ENCODE assay signal across 23 mouse cellular contexts in the genomic region with DNA sequence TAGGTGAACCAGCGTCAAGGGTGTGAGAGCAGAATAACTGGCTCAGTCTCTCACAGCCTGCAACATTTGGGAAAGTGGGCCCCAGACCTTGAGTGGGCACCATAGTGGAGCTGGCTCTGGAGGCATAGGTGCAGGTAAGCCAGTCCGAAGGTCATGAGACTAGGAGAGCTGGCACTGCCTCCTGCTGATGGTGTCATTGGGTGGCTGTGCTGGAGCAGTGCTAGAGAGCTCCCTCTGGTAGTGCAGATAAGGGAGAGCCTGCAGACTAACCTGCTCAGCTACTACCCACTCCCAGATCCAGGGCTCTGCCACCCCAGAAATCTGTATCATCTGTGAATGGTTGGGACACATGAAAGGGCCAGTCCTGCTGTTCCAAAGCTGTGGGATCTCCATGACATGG. TPM values are rescaled to one million over a fixed set of nuclear protein-coding genes. Genes with fewer than 3 reads are reported as not detected.
A peak's percentile ranks its signal among the peaks of the same experiment; 100 is the strongest.
DNase-seq lines count a peak whose midpoint lies in the region; ATAC-seq and TF ChIP-seq lines count a peak whose summit lies in the region.
"Had no signal": no experiment of that assay in that cellular context is flagged by ENCODE, and none has a peak within 500 bp of the region (broad histone marks: within the 10 kb centered on the region; RNA-seq: fewer than 3 reads in every experiment).

No protein-coding gene starts in this region.

- no peak overlapping the region for H3K4me2 ChIP-seq in kidney, embryonic 16.5 days (replicated peaks; ENCODE audit: low read depth, low read length)
- no peak overlapping the region for H3K4me2 ChIP-seq in midbrain, embryonic 12.5 days (replicated peaks)
- H3K4me2 ChIP-seq in midbrain, embryonic 16.5 days (ENCODE audit: low read length), result no peak overlapping the region
- no peak overlapping the region for H3K4me2 ChIP-seq in liver, embryonic 13.5 days
- no peak overlapping the region for H3K4me2 ChIP-seq in stomach, postnatal 0 days (replicated peaks; ENCODE audit: low read depth)
- H3K4me2 ChIP-seq: embryonic facial prominence, embryonic 15.5 days; heart, embryonic 11.5 days; midbrain, embryonic 15.5 days had no signal

- H3K4me1 ChIP-seq in kidney, embryonic 16.5 days (ENCODE audit: insufficient read depth, low read length), result no peaks in the 10 kb centered on the region
- H3K4me1 ChIP-seq in midbrain, embryonic 12.5 days, result no peaks in the 10 kb centered on the region
- H3K4me1 ChIP-seq in midbrain, embryonic 16.5 days (ENCODE audit: control insufficient read depth, insufficient read depth, low read length), result no peaks in the 10 kb centered on the region
- no peaks in the 10 kb centered on the region for H3K4me1 ChIP-seq in liver, embryonic 13.5 days (replicated peaks)
- no peaks in the 10 kb centered on the region for H3K4me1 ChIP-seq in stomach, postnatal 0 days (replicated peaks; ENCODE audit: control insufficient read depth, insufficient read depth)
- H3K4me1 ChIP-seq: embryonic facial prominence, embryonic 15.5 days; hindbrain, embryonic 10.5 days; midbrain, embryonic 15.5 days had no signal

- H3K36me3 ChIP-seq in kidney, embryonic 16.5 days (ENCODE audit: insufficient read depth, low read length), result no peaks in the 10 kb centered on the region
- no peaks in the 10 kb centered on the region for H3K36me3 ChIP-seq in midbrain, embryonic 12.5 days
- H3K36me3 ChIP-seq in midbrain, embryonic 16.5 days (ENCODE audit: control insufficient read depth, insufficient read depth, low read length), result no peaks in the 10 kb centered on the region
- no peaks in the 10 kb centered on the region for H3K36me3 ChIP-seq in liver, embryonic 13.5 days
- H3K36me3 ChIP-seq in stomach, postnatal 0 days (ENCODE audit: control insufficient read depth, insufficient read depth, low read length), result no peaks in the 10 kb centered on the region
- H3K36me3 ChIP-seq: embryonic facial prominence, embryonic 15.5 days; hindbrain, embryonic 10.5 days; midbrain, embryonic 15.5 days had no signal

- no peaks in the 10 kb centered on the region for H3K9me3 ChIP-seq in kidney, embryonic 16.5 days (ENCODE audit: low read length)
- H3K9me3 ChIP-seq in midbrain, embryonic 12.5 days, result no peaks in the 10 kb centered on the region
- no peaks in the 10 kb centered on the region for H3K9me3 ChIP-seq in midbrain, embryonic 16.5 days (replicated peaks; ENCODE audit: control insufficient read depth, low read length, poor library complexity, severe bottlenecking)
- H3K9me3 ChIP-seq in liver, embryonic 13.5 days (replicated peaks), result no peaks in the 10 kb centered on the region
- H3K9me3 ChIP-seq in stomach, postnatal 0 days (ENCODE audit: control insufficient read depth, low read length), result no peaks in the 10 kb centered on the region
- H3K9me3 ChIP-seq: embryonic facial prominence, embryonic 15.5 days; hindbrain, embryonic 10.5 days; midbrain, embryonic 15.5 days had no signal

- no peak for DNase-seq in kidney, adult 8-10 months
- DNase-seq in liver, embryonic 13.5 days, result no peak
- DNase-seq in stomach, postnatal 0 days (ENCODE audit: low spot score), result no peak
- no peak for DNase-seq in cerebellum, postnatal 25 days
- DNase-seq in cerebellum, postnatal 4 days (ENCODE audit: low spot score in 2 of 2), result no peak
- DNase-seq: cerebellum, adult 11-12 months; cerebellum, postnatal 10 days; embryo, embryonic 11 days; gastrocnemius, postnatal 10 days; kidney, adult 2 months; kidney, postnatal 14 days; lung, adult 18-20 months; lung, postnatal 14 days; thymus, adult 18-20 months; thymus, postnatal 4 days had no signal

- peak; percentile 23; the same call in 1 of the 2 replicates for ATAC-seq in kidney, embryonic 16.5 days (ENCODE audit: low FRiP score, low TSS enrichment)
- ATAC-seq in midbrain, embryonic 12.5 days (ENCODE audit: low FRiP score, low read depth), result 0 out of 2 replicates have a peak, but pooled peaks have one; percentile 16
- no peak for ATAC-seq in midbrain, embryonic 16.5 days
- 0 out of 2 replicates have a peak, but pooled peaks have one; percentile 27 for ATAC-seq in liver, embryonic 13.5 days (ENCODE audit: low read depth)
- ATAC-seq in stomach, postnatal 0 days (ENCODE audit: low FRiP score, low TSS enrichment), result peak; percentile 71; the same call in 1 of the 2 replicates
- ATAC-seq: forebrain, embryonic 14.5 days; midbrain, embryonic 15.5 days had no signal

- H3K9ac ChIP-seq in kidney, embryonic 16.5 days (replicated peaks; ENCODE audit: low read length), result no peak overlapping the region
- H3K9ac ChIP-seq in midbrain, embryonic 12.5 days (replicated peaks), result no peak overlapping the region
- H3K9ac ChIP-seq in midbrain, embryonic 16.5 days (ENCODE audit: low read depth, low read length), result no peak overlapping the region
- no peak overlapping the region for H3K9ac ChIP-seq in liver, embryonic 13.5 days
- H3K9ac ChIP-seq in stomach, postnatal 0 days (ENCODE audit: low read length), result no peak overlapping the region
- H3K9ac ChIP-seq: embryonic facial prominence, embryonic 15.5 days; midbrain, embryonic 15.5 days had no signal

- no peak for TF ChIP-seq EP300 in stomach, postnatal 0 days (optimal IDR thresholded peaks at IDR 0.05)

- no peaks in the 10 kb centered on the region for H3K27me3 ChIP-seq in kidney, embryonic 16.5 days (ENCODE audit: insufficient read depth, low read length)
- H3K27me3 ChIP-seq in midbrain, embryonic 12.5 days, result 0 out of 2 replicates have a peak, but pooled peaks cover 8% of the 10 kb centered on the region
- H3K27me3 ChIP-seq in midbrain, embryonic 16.5 days (ENCODE audit: control insufficient read depth, insufficient read depth, low read depth, low read length), result no peaks in the 10 kb centered on the region
- peaks cover 8% of the 10 kb centered on the region; the same call in 1 of the 2 replicates for H3K27me3 ChIP-seq in liver, embryonic 13.5 days
- H3K27me3 ChIP-seq in stomach, postnatal 0 days (ENCODE audit: control insufficient read depth, insufficient read depth, low read length), result no peaks in the 10 kb centered on the region
- H3K27me3 ChIP-seq: embryonic facial prominence, embryonic 15.5 days; midbrain, embryonic 15.5 days had no signal

- TF ChIP-seq CTCF in stomach, postnatal 0 days (IDR thresholded peaks at IDR 0.05; ENCODE audit: low read depth), result no peak

- no peak overlapping the region for H3K4me3 ChIP-seq in kidney, embryonic 16.5 days (ENCODE audit: low read length)
- no peak overlapping the region for H3K4me3 ChIP-seq in midbrain, embryonic 12.5 days
- no peak overlapping the region for H3K4me3 ChIP-seq in midbrain, embryonic 16.5 days (ENCODE audit: low read depth, low read length)
- no peak overlapping the region for H3K4me3 ChIP-seq in liver, embryonic 13.5 days (replicated peaks)
- no peak overlapping the region for H3K4me3 ChIP-seq in stomach, postnatal 0 days (ENCODE audit: low read depth, low read length)
- H3K4me3 ChIP-seq: embryonic facial prominence, embryonic 15.5 days; hindbrain, embryonic 10.5 days; midbrain, embryonic 15.5 days had no signal

- WGBS in kidney, embryonic 16.5 days, result 92% methylated on average over 2 of the region's 2 CpGs
- WGBS in midbrain, embryonic 12.5 days, result 89% methylated on average over 2 of the region's 2 CpGs
- 91% methylated on average over 2 of the region's 2 CpGs for WGBS in midbrain, embryonic 16.5 days
- WGBS in liver, embryonic 13.5 days (ENCODE audit: insufficient replicate concordance), result 69% methylated on average over 2 of the region's 2 CpGs
- 94% methylated on average over 2 of the region's 2 CpGs for WGBS in stomach, postnatal 0 days

- H3K27ac ChIP-seq in kidney, embryonic 16.5 days (ENCODE audit: low read length), result no peak overlapping the region
- H3K27ac ChIP-seq in midbrain, embryonic 12.5 days (replicated peaks), result no peak overlapping the region
- H3K27ac ChIP-seq in midbrain, embryonic 16.5 days (ENCODE audit: low read length), result no peak overlapping the region
- H3K27ac ChIP-seq in liver, embryonic 13.5 days, result no peak overlapping the region
- no peak overlapping the region for H3K27ac ChIP-seq in stomach, postnatal 0 days (replicated peaks)
- H3K27ac ChIP-seq: embryonic facial prominence, embryonic 15.5 days; hindbrain, embryonic 10.5 days; midbrain, embryonic 15.5 days had no signal

RNA-seq across cellular contexts. Expression of a gene that starts 10.1 kb away (rescaled TPM):
- polyA plus RNA-seq in kidney, embryonic 16.5 days (2015; fragmentation: Nextera tagmentation; extraction: Ambion mirVana), result 36.6 and 37.4 TPM in 2 replicates
- 43.8 and 45.8 TPM in 2 replicates for polyA plus RNA-seq in midbrain, embryonic 12.5 days (2016; fragmentation: Nextera tagmentation; extraction: Ambion mirVana)
- 48.0 and 48.9 TPM in 2 replicates for polyA plus RNA-seq in midbrain, embryonic 16.5 days (2015; fragmentation: Nextera tagmentation; extraction: Ambion mirVana)
- polyA plus RNA-seq in liver, embryonic 13.5 days (2015; fragmentation: Nextera tagmentation; extraction: Ambion mirVana), result 3.1 and 3.9 TPM in 2 replicates
- polyA plus RNA-seq in stomach, postnatal 0 days (2015; fragmentation: Nextera tagmentation; extraction: Ambion mirVana), result 9.2 and 9.7 TPM in 2 replicates
